Mouse (Mus musculus): ENCODE measurements around the gene Amot. TPM values are rescaled to one million over a fixed set of nuclear protein-coding genes. Genes with fewer than 3 reads are reported as not detected.

Amot gene
- total and polyA plus RNA-seq, 3 experiments: not detected

GRCm38 (mm10) chrX:145498691-145499090, 6.3 kb downstream of the Amot start:
- peaks cover 2% of the 10 kb centered on the region for H3K9me3 ChIP-seq (replicated peaks; ENCODE audit: low read length)
- DNase-seq (ENCODE audit: extremely low read depth): no peak
- H3K4me1 ChIP-seq (ENCODE audit: control insufficient read depth in 1 of 2, insufficient read depth in 2 of 2): no peaks in the 10 kb centered on the region
- H3K27me3 ChIP-seq (replicated peaks): no peaks in the 10 kb centered on the region
- no peak for TF ChIP-seq MAFK (IDR thresholded peaks at IDR 0.05; ENCODE audit: insufficient replicate concordance, low read length)
- no peak for TF ChIP-seq ZNF384 (IDR thresholded peaks at IDR 0.05; ENCODE audit: low read depth, low read length)
- TF ChIP-seq MEF2A (IDR thresholded peaks at IDR 0.05; ENCODE audit: borderline replicate concordance, low read depth, low read length): no peak
- TF ChIP-seq EP300 (IDR thresholded peaks at IDR 0.05; ENCODE audit: low read length): no peak
- no peak for TF ChIP-seq RCOR1 (conservative IDR thresholded peaks at IDR 0.05; ENCODE audit: low read depth, low read length)
- TF ChIP-seq GABPA (IDR thresholded peaks at IDR 0.05; ENCODE audit: insufficient replicate concordance, low read depth, low read length): no peak
- TF ChIP-seq ZC3H11A (IDR thresholded peaks at IDR 0.05; ENCODE audit: low read depth, low read length): no peak
- TF ChIP-seq ZMIZ1 (IDR thresholded peaks at IDR 0.05; ENCODE audit: low read depth, low read length): no peak
- TF ChIP-seq SMC3 (IDR thresholded peaks at IDR 0.05; ENCODE audit: low read depth, low read length): no peak
- TF ChIP-seq NRF1 (IDR thresholded peaks at IDR 0.05; ENCODE audit: low read depth, low read length): no peak
- TF ChIP-seq JUN (IDR thresholded peaks at IDR 0.05; ENCODE audit: insufficient read depth, low read depth, low read length): no peak
- TF ChIP-seq UBTF (IDR thresholded peaks at IDR 0.05; ENCODE audit: low read depth, low read length): no peak
- TF ChIP-seq TBP (conservative IDR thresholded peaks at IDR 0.05; ENCODE audit: low read depth, low read length): no peak
- no peak overlapping the region for H3K9ac ChIP-seq (ENCODE audit: insufficient read depth, low read depth)
- H3K36me3 ChIP-seq (replicated peaks in 1 of 2; ENCODE audit: control insufficient read depth in 1 of 2, insufficient read depth in 1 of 2, low read length in 1 of 2): no peaks in the 10 kb centered on the region
- H3K4me2 ChIP-seq (ENCODE audit: insufficient read depth, low read depth, poor library complexity, severe bottlenecking): no peak overlapping the region
- dilution Hi-C loops (cut with MboI; ENCODE audit: extremely low pct_ligation_motif_present, extremely low pct_unique_long_range_greater_than_20kb, low sequenced_read_pairs) (no loop called here), in situ Hi-C loops (cut with MboI; ENCODE audit: low pct_ligation_motif_present, low pct_unique_long_range_greater_than_20kb, low sequenced_read_pairs) (no loop called here)
- no peaks in the 10 kb centered on the region for H3K79me2 ChIP-seq (replicated peaks; ENCODE audit: control insufficient read depth, extremely low read depth, insufficient read depth, poor library complexity, severe bottlenecking)
- H3K27ac ChIP-seq (ENCODE audit: insufficient read depth, low read depth): no peak overlapping the region
- H3K4me3 ChIP-seq (replicated peaks in 1 of 3; ENCODE audit: low read depth in 2 of 3, low read length in 2 of 3, poor library complexity in 1 of 3): no peak overlapping the region

DNA sequence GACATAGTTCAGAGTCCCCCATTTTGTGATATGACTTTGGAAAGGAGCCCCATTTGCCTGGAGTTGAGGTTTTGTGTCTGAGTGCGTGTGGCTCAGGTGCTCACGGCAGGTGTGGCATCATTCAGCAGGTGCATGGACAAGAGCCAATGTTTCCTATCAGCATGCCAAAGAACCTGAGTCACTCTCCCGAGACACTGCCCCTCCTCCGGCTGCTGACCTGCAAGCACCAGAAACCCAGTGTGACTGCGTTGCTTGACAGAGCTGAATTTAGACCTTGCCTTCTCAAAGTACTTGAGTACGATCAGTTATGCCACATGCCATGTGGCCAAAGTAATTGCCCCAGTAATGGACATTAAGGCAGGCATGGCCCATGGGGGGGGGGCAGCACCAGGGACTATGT, 7.5 kb downstream of the Amot start:
- TF ChIP-seq ZMIZ1 (IDR thresholded peaks at IDR 0.05; ENCODE audit: low read depth, low read length) (no peak), SMC3 (IDR thresholded peaks at IDR 0.05; ENCODE audit: low read depth, low read length) (no peak), IRF4 (IDR thresholded peaks at IDR 0.05; ENCODE audit: low read depth, low read length) (no peak), POLR2A (IDR thresholded peaks at IDR 0.05; ENCODE audit: low read depth, low read length) (no peak), SIN3A (IDR thresholded peaks at IDR 0.05; ENCODE audit: low read length) (no peak), RAD21 (IDR thresholded peaks at IDR 0.05; ENCODE audit: low read depth, low read length) (no peak), BHLHE40 (IDR thresholded peaks at IDR 0.05; ENCODE audit: low read depth, low read length) (no peak), CHD1 (IDR thresholded peaks at IDR 0.05; ENCODE audit: low read depth, low read length) (no peak), ELF1 (IDR thresholded peaks at IDR 0.05; ENCODE audit: low read depth, low read length) (no peak), RCOR1 (conservative IDR thresholded peaks at IDR 0.05; ENCODE audit: low read depth, low read length) (no peak), E2F4 (IDR thresholded peaks at IDR 0.05; ENCODE audit: insufficient replicate concordance, low read depth, low read length) (no peak), EP300 (IDR thresholded peaks at IDR 0.05; ENCODE audit: low read length) (no peak), ETS1 (conservative IDR thresholded peaks at IDR 0.05; ENCODE audit: low read depth, low read length) (no peak), KAT2A (IDR thresholded peaks at IDR 0.05; ENCODE audit: insufficient replicate concordance, low read length) (no peak), MAX (IDR thresholded peaks at IDR 0.05; ENCODE audit: low read length) (no peak), PAX5 (IDR thresholded peaks at IDR 0.05; ENCODE audit: low read length) (no peak)
- in situ Hi-C loops (cut with MboI; ENCODE audit: low pct_ligation_motif_present, low pct_unique_long_range_greater_than_20kb, low sequenced_read_pairs): no loop called here

More for the DNA sequence above, 7.5 kb downstream of the Amot start:
- H3K36me3 ChIP-seq (replicated peaks in 1 of 2; ENCODE audit: control insufficient read depth in 1 of 2, insufficient read depth in 1 of 2, low read length in 1 of 2): no peaks in the 10 kb centered on the region
- H3K4me3 ChIP-seq (replicated peaks in 1 of 3; ENCODE audit: low read depth in 2 of 3, low read length in 2 of 3, poor library complexity in 1 of 3): no peak overlapping the region
- no peaks in the 10 kb centered on the region for H3K27me3 ChIP-seq (replicated peaks)
- no peak overlapping the region for H3K4me2 ChIP-seq (ENCODE audit: insufficient read depth, low read depth, poor library complexity, severe bottlenecking)
- DNase-seq (ENCODE audit: extremely low read depth): no peak
- peaks cover 2% of the 10 kb centered on the region for H3K9me3 ChIP-seq (replicated peaks; ENCODE audit: low read length)
- no peak overlapping the region for H3K9ac ChIP-seq (ENCODE audit: insufficient read depth, low read depth)
- H3K79me2 ChIP-seq (replicated peaks; ENCODE audit: control insufficient read depth, extremely low read depth, insufficient read depth, poor library complexity, severe bottlenecking): no peaks in the 10 kb centered on the region
- H3K4me1 ChIP-seq (ENCODE audit: control insufficient read depth in 1 of 2, insufficient read depth in 2 of 2): no peaks in the 10 kb centered on the region
- H3K27ac ChIP-seq (ENCODE audit: insufficient read depth, low read depth): no peak overlapping the region
- dilution Hi-C loops (cut with MboI; ENCODE audit: extremely low pct_ligation_motif_present, extremely low pct_unique_long_range_greater_than_20kb, low sequenced_read_pairs): no loop called here
